Comparison of ENCODE assay signal across 9 mouse cellular contexts in genomic region chr13:99055609-99056321, GRCm38 (mm10).
A peak's percentile ranks its signal among the peaks of the same experiment; 100 is the strongest.
DNase-seq lines count a peak whose midpoint lies in the region; ATAC-seq and TF ChIP-seq lines count a peak whose summit lies in the region.
"Had no signal": no experiment of that assay in that cellular context is flagged by ENCODE, and none has a peak within 500 bp of the region (broad histone marks: within the 10 kb centered on the region; RNA-seq: fewer than 3 reads in every experiment).

No protein-coding gene starts in this region.

- 48% methylated on average over 11 of the region's 11 CpGs for WGBS in midbrain, embryonic 13.5 days
- 42% methylated on average over 10 of the region's 11 CpGs for WGBS in midbrain, postnatal 0 days
- 37% methylated on average over 11 of the region's 11 CpGs for WGBS in intestine, embryonic 14.5 days

- peak; percentile 16 for DNase-seq in embryo, embryonic 11 days
- DNase-seq in embryo, embryonic 10 days (ENCODE audit: low spot score), result no peak
- no peak for DNase-seq in midbrain, postnatal 0 days (ENCODE audit: low spot score)
- DNase-seq in intestine, embryonic 14.5 days (ENCODE audit: low spot score), result no peak
- peak; percentile 37 to 60 for DNase-seq in right cerebral cortex, postnatal 36 days (ENCODE audit: low spot score in 2 of 2)
- no peak for DNase-seq in spleen, postnatal 4 days (ENCODE audit: low spot score in 2 of 2)

- peaks cover 18% of the 10 kb centered on the region for H3K4me1 ChIP-seq in midbrain, embryonic 13.5 days (replicated peaks)
- H3K4me1 ChIP-seq in midbrain, postnatal 0 days (ENCODE audit: insufficient read depth, low read length), result no peaks in the 10 kb centered on the region
- H3K4me1 ChIP-seq in intestine, embryonic 14.5 days (replicated peaks; ENCODE audit: control insufficient read depth, insufficient read depth, low read length), result peaks cover 19% of the 10 kb centered on the region

- H3K4me2 ChIP-seq in midbrain, embryonic 13.5 days (replicated peaks), result no peak overlapping the region
- H3K4me2 ChIP-seq in midbrain, postnatal 0 days (ENCODE audit: low read depth, low read length, poor library complexity, severe bottlenecking), result no peak overlapping the region
- no peak overlapping the region for H3K4me2 ChIP-seq in intestine, embryonic 14.5 days (ENCODE audit: low read length)
- H3K4me2 ChIP-seq: midbrain, embryonic 12.5 days had no signal

- TF ChIP-seq CTCF in midbrain, postnatal 0 days (IDR thresholded peaks at IDR 0.05), result no peak

- no peak overlapping the region for H3K27ac ChIP-seq in midbrain, embryonic 13.5 days
- H3K27ac ChIP-seq in midbrain, postnatal 0 days (ENCODE audit: low read depth, low read length), result no peak overlapping the region
- H3K27ac ChIP-seq in intestine, embryonic 14.5 days (ENCODE audit: low read depth), result peak overlapping the region; percentile 33; the same call in 1 of the 2 replicates
- H3K27ac ChIP-seq: midbrain, embryonic 12.5 days had no signal

- no peaks in the 10 kb centered on the region for H3K9me3 ChIP-seq in midbrain, embryonic 13.5 days
- no peaks in the 10 kb centered on the region for H3K9me3 ChIP-seq in midbrain, postnatal 0 days (ENCODE audit: low read length)
- no peaks in the 10 kb centered on the region for H3K9me3 ChIP-seq in intestine, embryonic 14.5 days (ENCODE audit: control insufficient read depth, low read length)
- H3K9me3 ChIP-seq: midbrain, embryonic 12.5 days had no signal

- H3K36me3 ChIP-seq in midbrain, embryonic 13.5 days, result no peaks in the 10 kb centered on the region
- H3K36me3 ChIP-seq in midbrain, postnatal 0 days (ENCODE audit: insufficient read depth, low read length), result no peaks in the 10 kb centered on the region
- no peaks in the 10 kb centered on the region for H3K36me3 ChIP-seq in intestine, embryonic 14.5 days (ENCODE audit: control insufficient read depth, insufficient read depth, low read length)
- H3K36me3 ChIP-seq: midbrain, embryonic 12.5 days had no signal

- H3K4me3 ChIP-seq in midbrain, embryonic 13.5 days (replicated peaks), result no peak overlapping the region
- H3K4me3 ChIP-seq in midbrain, postnatal 0 days (ENCODE audit: low read depth, low read length), result no peak overlapping the region
- no peak overlapping the region for H3K4me3 ChIP-seq in intestine, embryonic 14.5 days (ENCODE audit: low read depth, low read length)
- H3K4me3 ChIP-seq: midbrain, embryonic 12.5 days had no signal

- no peaks in the 10 kb centered on the region for H3K27me3 ChIP-seq in midbrain, embryonic 13.5 days
- H3K27me3 ChIP-seq in midbrain, postnatal 0 days (ENCODE audit: insufficient read depth, low read length), result no peaks in the 10 kb centered on the region
- no peaks in the 10 kb centered on the region for H3K27me3 ChIP-seq in intestine, embryonic 14.5 days (replicated peaks; ENCODE audit: control insufficient read depth, insufficient read depth, low read length)

- H3K9ac ChIP-seq in midbrain, embryonic 13.5 days (replicated peaks), result no peak overlapping the region
- no peak overlapping the region for H3K9ac ChIP-seq in midbrain, postnatal 0 days (replicated peaks; ENCODE audit: low read length, poor library complexity, severe bottlenecking)
- no peak overlapping the region for H3K9ac ChIP-seq in intestine, embryonic 14.5 days (ENCODE audit: low read length)
- H3K9ac ChIP-seq: midbrain, embryonic 12.5 days had no signal

- 0 out of 2 replicates have a peak, but pooled peaks have one; percentile 43 for ATAC-seq in midbrain, embryonic 13.5 days
- ATAC-seq in midbrain, postnatal 0 days (ENCODE audit: low FRiP score), result no peak
- peak; percentile 77 for ATAC-seq in intestine, embryonic 14.5 days (replicated peaks; ENCODE audit: low FRiP score, low TSS enrichment, low read depth)
- ATAC-seq in CD4-positive, CD25-positive, alpha-beta regulatory T cell, adult 4 months, result no peak

Comparison
In these comparisons a context has a peak if more than half of its experiments do, and no peak if none do; other contexts are left out.
1. DNase-seq: peak in embryo, embryonic 11 days (single experiment) and right cerebral cortex, postnatal 36 days (2 of 2); none in embryo, embryonic 10 days (single experiment), midbrain, postnatal 0 days (single experiment), intestine, embryonic 14.5 days (single experiment) and spleen, postnatal 4 days (0 of 2).
2. ATAC-seq: peak in midbrain, embryonic 13.5 days (single experiment) and intestine, embryonic 14.5 days (single experiment); none in midbrain, postnatal 0 days (single experiment) and CD4-positive, CD25-positive, alpha-beta regulatory T cell, adult 4 months (single experiment).